Mouse (Mus musculus) heart, postnatal 0 days (tissue): ENCODE measurements at regions not wholly inside any gene's neighbourhood (a gene's known extent, or its start where the extent isn't known, plus 50 kb on each side); places are given as distances from the start of the nearest gene placed in this dataset.

Experiments used
- CTCF ChIP-seq: IDR thresholded peaks from 2 replicates; pipeline ENCODE4 v1.5.1; 2016; ENCODE audit warnings: antibody characterized with exemption, control low read depth, low read depth
- EP300 ChIP-seq: IDR thresholded peaks from 2 replicates; pipeline ENCODE4 v1.6.1; 2016; ENCODE audit warnings: antibody characterized with exemption, low read depth

GRCm38 (mm10) chr1:95468095-95468494, 154.7 kb downstream of the Fam174a start:
- TF ChIP-seq CTCF (no peak), EP300 (no peak)
